Mouse (Mus musculus): ENCODE data around the gene Zic4.

DNA sequence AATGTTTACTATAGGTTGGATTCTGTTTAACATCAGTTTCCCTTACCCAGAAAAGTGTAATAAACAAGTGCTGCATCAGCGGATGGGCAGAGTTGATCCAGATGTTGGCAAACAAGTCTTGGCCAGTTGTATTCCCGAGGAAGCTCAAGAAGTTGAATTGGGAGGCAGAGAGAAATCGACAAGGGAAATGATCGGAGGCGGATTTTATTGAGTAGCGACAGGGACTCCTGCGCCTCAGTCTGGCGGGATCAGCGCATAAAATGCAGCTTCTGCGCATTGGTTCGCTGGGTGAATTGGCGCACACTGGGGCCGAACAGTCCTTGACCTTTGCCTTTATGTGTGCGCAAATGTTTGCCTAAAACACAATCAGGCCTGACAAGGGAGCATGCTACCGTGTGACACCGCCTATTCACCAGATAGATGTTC is 43.6 kb downstream of the Zic4 start:
- no peak for TF ChIP-seq CTCF (IDR thresholded peaks at IDR 0.05; ENCODE audit: insufficient read depth, low read length)
- no peak for TF ChIP-seq POLR2A (IDR thresholded peaks at IDR 0.05; ENCODE audit: borderline replicate concordance, extremely low read depth, low read depth, low read length)

All from lung, adult 2 months (tissue).